Mouse (Mus musculus) midbrain, postnatal 0 days (tissue): ENCODE measurements around the gene Sema5a. TPM values are rescaled to one million over a fixed set of nuclear protein-coding genes. Genes with fewer than 3 reads are reported as not detected.

ENCODE experiments used
- ATAC-seq: fragments of 200-750 bp; cut with Nextera tagmentation; 2 replicates; pipeline ENCODE4 v1.8.0; 2017; ENCODE audit warnings: moderate number of reproducible peaks, mild to moderate bottlenecking, moderate TSS enrichment, moderate library complexity; ENCODE audit not compliant: low FRiP score
- DNase-seq: peaks from one replicate; pipeline ENCODE4 v3.0.0-alpha.2; 2015; ENCODE audit warnings: low spot score
- H3K27ac ChIP-seq: fragments of 300-500 bp; sonication (generic); 2 replicates; pipeline ENCODE4 v1.5.1; 2014; ENCODE audit warnings: low read depth, mild to moderate bottlenecking, low read length, mixed read lengths
- H3K27me3 ChIP-seq: fragments of 300-500 bp; sonication (generic); 2 replicates; pipeline ENCODE4 v1.6.1; 2014; ENCODE audit warnings: low read length, control low read depth, mixed read lengths; ENCODE audit not compliant: insufficient read depth
- H3K36me3 ChIP-seq: fragments of 300-500 bp; sonication (generic); 2 replicates; pipeline ENCODE4 v1.6.1; 2014; ENCODE audit warnings: low read length, control low read depth, mixed read lengths; ENCODE audit not compliant: insufficient read depth
- H3K4me1 ChIP-seq: fragments of 300-500 bp; sonication (generic); 2 replicates; pipeline ENCODE4 v1.6.1; 2014; ENCODE audit warnings: mild to moderate bottlenecking, control low read depth, antibody characterized with exemption, low read length, mixed read lengths; ENCODE audit not compliant: insufficient read depth
- H3K4me2 ChIP-seq: fragments of 300-500 bp; sonication (generic); 2 replicates; pipeline ENCODE4 v1.6.1; 2014; ENCODE audit warnings: low read depth, mild to moderate bottlenecking, low read length, mixed read lengths; ENCODE audit not compliant: poor library complexity, severe bottlenecking
- H3K4me3 ChIP-seq: fragments of 300-500 bp; sonication (generic); 2 replicates; pipeline ENCODE4 v1.5.1; 2014; ENCODE audit warnings: low read depth, mild to moderate bottlenecking, low read length, moderate library complexity
- H3K9ac ChIP-seq: fragments of 300-500 bp; sonication (generic); replicated peaks from 2 replicates; pipeline ENCODE4 v1.6.1; 2014; ENCODE audit warnings: mild to moderate bottlenecking, low read length, moderate library complexity, mixed read lengths; ENCODE audit not compliant: poor library complexity, severe bottlenecking
- H3K9me3 ChIP-seq: fragments of 300-500 bp; sonication (generic); 2 replicates; pipeline ENCODE4 v1.6.1; 2016; ENCODE audit warnings: low read length, control low read depth
- CTCF ChIP-seq: IDR thresholded peaks from 2 replicates; pipeline ENCODE4 v1.5.1; 2016; ENCODE audit warnings: antibody characterized with exemption, mild to moderate bottlenecking
- WGBS: fragments of 180-500 bp; shearing (Covaris S2); extraction: QIAGEN DNeasy Blood & Tissue Kit; methylation state at CpG from one replicate; pipeline ENCODE4 v1.1.7; 2014; 5-methylcytosine and 5-hydroxymethylcytosine counted together
- polyA plus RNA-seq: library from polyadenylated mRNA; unstranded; fragments of >200 nt; fragmentation: Nextera tagmentation; extraction: Ambion mirVana; gene quantifications from 2 replicates; pipeline ENCODE4 v1.2.1, GENCODE M21; 2015
- total RNA-seq: library from RNA; depleted of rRNA; stranded (reverse); fragments of >200 nt; gene quantifications from 2 replicates; pipeline ENCODE4 v1.2.3, GENCODE M21; 2014

Sema5a gene
- total and polyA plus RNA-seq, 2 experiments from 2014 or later = 5.8 to 26.5 TPM

GRCm38 (mm10) chr15:32244956-32245836, 586 bp downstream of the Sema5a start:
- DNase-seq = no peak

GRCm38 (mm10) chr15:32245837-32246670, 1.4 kb downstream of the Sema5a start:
- TF ChIP-seq CTCF = peak; percentile 83
- ATAC-seq (peak; percentile 67), DNase-seq (peak; percentile 81)
- H3K4me2 ChIP-seq = peak overlapping the region; percentile 100
- H3K27ac ChIP-seq = no peak overlapping the region
- H3K36me3 ChIP-seq = no peaks in the 10 kb centered on the region
- no peaks in the 10 kb centered on the region for H3K4me1 ChIP-seq
- H3K9ac ChIP-seq = 0 out of 2 replicates have a peak overlapping the region, but pooled peaks have one; percentile 50
- H3K27me3 ChIP-seq = no peaks in the 10 kb centered on the region; the same call in 1 of the 2 replicates
- peak overlapping the region; percentile 53 for H3K4me3 ChIP-seq
- WGBS = under 1% methylated on average over 47 of the region's 47 CpGs
- no peaks in the 10 kb centered on the region for H3K9me3 ChIP-seq

More at GRCm38 (mm10) chr15:32244956-32245836, 586 bp downstream of the Sema5a start:
- H3K4me1 ChIP-seq = no peaks in the 10 kb centered on the region
- TF ChIP-seq CTCF = peak; percentile 53
- H3K27me3 ChIP-seq = no peaks in the 10 kb centered on the region; the same call in 1 of the 2 replicates
- H3K9ac ChIP-seq = peak overlapping the region; percentile 50
- ATAC-seq = peak; percentile 75
- under 1% methylated on average over 50 of the region's 52 CpGs for WGBS
- no peaks in the 10 kb centered on the region for H3K9me3 ChIP-seq
- no peaks in the 10 kb centered on the region for H3K36me3 ChIP-seq
- peak overlapping the region; percentile 53 for H3K4me3 ChIP-seq
- H3K4me2 ChIP-seq = peak overlapping the region; percentile 100
- no peak overlapping the region for H3K27ac ChIP-seq

- no peak for ATAC-seq
- Histone ChIP-seq H3K27me3 (no peaks in the 10 kb centered on the region; the same call in 1 of the 2 replicates), H3K9me3 (no peaks in the 10 kb centered on the region), H3K4me1 (no peaks in the 10 kb centered on the region), H3K27ac (no peak overlapping the region), H3K36me3 (no peaks in the 10 kb centered on the region), H3K9ac (no peak overlapping the region), H3K4me2 (peak overlapping the region; percentile 100), H3K4me3 (no peak overlapping the region)
- DNase-seq = no peak
- TF ChIP-seq CTCF = no peak
- 61% methylated on average over 5 of the region's 5 CpGs for WGBS
Observed at GRCm38 (mm10) chr15:32247281-32247680, 2.7 kb downstream of the Sema5a start.

- 88% methylated on average over 2 of the region's 2 CpGs for WGBS
- no peak overlapping the region for H3K4me2 ChIP-seq
- H3K27me3 ChIP-seq = no peaks in the 10 kb centered on the region
- H3K4me3 ChIP-seq = no peak overlapping the region
- H3K27ac ChIP-seq = no peak overlapping the region
- H3K9me3 ChIP-seq = no peaks in the 10 kb centered on the region
- no peaks in the 10 kb centered on the region for H3K36me3 ChIP-seq
- ATAC-seq (no peak), DNase-seq (no peak)
- TF ChIP-seq CTCF = no peak
- no peaks in the 10 kb centered on the region for H3K4me1 ChIP-seq
- H3K9ac ChIP-seq = no peak overlapping the region
Observed at GRCm38 (mm10) chr15:32254806-32255205, 10.2 kb downstream of the Sema5a start.

- 73% methylated on average over 8 of the region's 8 CpGs for WGBS
- TF ChIP-seq CTCF = no peak
- DNase-seq = no peak
- H3K9me3 ChIP-seq = no peaks in the 10 kb centered on the region
- H3K4me1 ChIP-seq = no peaks in the 10 kb centered on the region
- no peak overlapping the region for H3K9ac ChIP-seq
- H3K36me3 ChIP-seq = no peaks in the 10 kb centered on the region
- H3K4me3 ChIP-seq = no peak overlapping the region
- H3K27ac ChIP-seq = no peak overlapping the region
- 0 out of 2 replicates have a peak overlapping the region, but pooled peaks have one; percentile 9 for H3K4me2 ChIP-seq
- no peak for ATAC-seq
- H3K27me3 ChIP-seq = no peaks in the 10 kb centered on the region
Observed at GRCm38 (mm10) chr15:32257340-32257739, 12.7 kb downstream of the Sema5a start.
